Mouse (Mus musculus) liver, adult (tissue): Measurements from ENCODE around the gene Wdr24.

Experiments
- GATA4 ChIP-seq: IDR thresholded peaks from 2 replicates; pipeline ENCODE4 v1.6.1; 2014; ENCODE audit warnings: mild to moderate bottlenecking, low read length; ENCODE audit not compliant: insufficient replicate concordance

Gene Wdr24

DNA sequence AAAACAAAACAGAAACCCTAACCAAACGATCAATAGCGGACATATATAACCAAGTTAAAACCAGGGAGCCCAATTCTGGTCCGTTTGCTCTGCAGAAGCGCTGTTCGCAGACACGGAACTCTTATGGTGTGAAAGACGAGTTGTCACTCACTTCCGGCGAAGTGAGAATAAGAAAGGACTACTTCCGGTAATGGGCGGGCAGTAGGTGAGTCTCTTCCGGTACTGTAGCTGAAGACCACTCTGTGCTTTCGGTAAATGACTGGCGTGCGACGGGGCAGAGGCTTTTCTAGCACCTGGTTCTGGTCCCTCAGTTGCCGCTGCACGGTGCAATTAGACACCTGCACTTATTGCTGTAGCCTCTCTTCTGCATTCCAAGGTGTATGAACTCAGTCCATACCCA is at the start of gene Wdr24:
Gene Wdr24 (plus strand): TSS at position 176 of the 400 bp plus-strand sequence.
- TF ChIP-seq GATA4, result no peak

DNA sequence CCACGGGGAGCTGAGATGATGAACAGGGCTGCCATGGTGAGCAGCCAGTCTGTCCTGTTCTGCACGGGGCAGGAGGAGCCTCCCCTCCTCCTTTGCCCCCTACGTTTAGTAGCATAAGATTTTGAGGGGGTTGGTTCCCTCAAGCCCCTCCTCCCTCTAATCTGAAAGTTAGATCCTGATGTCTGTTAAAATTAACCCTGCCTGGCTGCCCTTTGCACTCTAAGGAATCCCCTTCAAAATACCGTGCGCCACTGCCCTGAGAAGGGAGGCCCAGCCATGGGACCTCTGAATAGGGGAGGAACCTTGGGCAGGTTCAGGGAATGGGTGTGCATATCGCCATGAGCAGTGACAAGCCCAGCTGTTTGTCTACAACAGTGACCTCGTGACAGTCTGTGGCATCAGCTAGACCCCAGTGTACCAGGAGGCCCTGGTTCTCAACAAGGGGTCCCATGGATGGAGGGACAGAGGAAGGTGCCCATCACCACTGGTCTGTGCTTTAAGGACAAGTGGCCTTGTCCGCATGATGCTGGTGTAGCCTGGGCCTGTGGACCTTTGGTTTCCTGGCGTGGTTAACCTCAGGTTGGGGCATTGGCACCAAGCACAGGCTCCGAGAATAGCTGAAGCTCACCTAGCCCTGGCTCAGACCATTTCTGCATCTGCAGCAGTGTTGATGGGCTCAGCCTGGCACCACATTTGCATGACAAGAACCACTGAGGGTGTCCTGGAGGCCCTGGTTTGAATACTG is 47.9 kb upstream of the Wdr24 start:
- no peak for TF ChIP-seq GATA4

DNA sequence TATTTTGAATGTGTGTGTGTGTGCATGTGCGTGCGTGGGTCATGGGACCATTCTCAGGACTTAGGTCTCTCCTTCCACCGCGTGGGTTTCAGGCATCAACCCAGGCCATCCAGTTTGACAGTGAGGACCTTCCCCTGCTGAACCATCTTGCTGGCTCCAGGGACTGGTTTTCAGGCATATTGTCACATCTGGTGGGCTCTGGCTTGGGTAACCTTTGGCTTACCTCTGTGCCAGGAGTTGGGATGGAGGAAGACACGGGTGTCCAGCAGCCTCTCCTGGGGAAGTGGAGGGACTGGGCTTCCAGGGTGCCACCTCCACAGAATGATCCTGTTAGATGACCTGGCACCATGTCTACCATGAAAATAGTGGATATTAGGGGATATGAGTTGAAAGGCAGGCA is 45.5 kb upstream of the Wdr24 start:
- TF ChIP-seq GATA4, result no peak

DNA sequence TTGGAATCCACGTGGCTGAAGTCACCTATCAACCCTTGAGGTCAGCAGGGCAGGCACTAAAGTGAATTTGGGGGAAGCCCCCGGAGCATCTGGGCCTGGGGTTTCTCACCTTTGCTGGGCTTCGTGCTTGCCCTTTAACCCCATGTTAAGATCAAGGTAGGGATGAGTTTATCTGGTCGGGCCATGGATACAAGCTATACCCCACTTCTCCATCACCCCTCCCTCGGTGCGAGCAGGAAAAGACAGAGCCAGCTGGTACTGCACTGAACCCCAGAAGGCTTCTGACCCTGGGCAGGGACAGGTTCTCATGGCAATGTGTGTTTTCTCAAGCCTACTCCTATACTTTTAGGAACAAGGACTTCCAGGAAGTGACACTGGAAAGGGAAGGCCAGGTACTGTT is 42.1 kb upstream of the Wdr24 start:
- no peak for TF ChIP-seq GATA4

DNA sequence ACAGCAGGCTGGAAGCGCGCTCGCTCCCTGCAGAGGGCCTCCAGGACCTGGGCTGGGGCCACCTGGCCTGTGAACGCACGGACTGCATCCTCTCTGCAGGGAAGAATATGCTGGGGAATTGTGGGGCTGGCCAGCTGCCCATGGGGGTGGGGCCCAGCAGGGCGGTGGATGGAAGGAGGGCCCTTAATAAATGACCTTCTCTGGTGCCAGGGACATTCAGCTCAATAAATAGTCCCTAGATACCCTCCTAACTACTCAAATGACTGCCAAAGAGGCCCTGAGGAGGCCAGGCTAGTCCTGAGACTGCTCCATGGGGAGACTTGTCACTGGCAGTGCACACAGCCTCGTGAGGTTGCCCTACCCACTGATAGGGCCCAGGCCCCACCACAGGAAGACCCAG is 40.3 kb upstream of the Wdr24 start:
- TF ChIP-seq GATA4, result no peak

DNA sequence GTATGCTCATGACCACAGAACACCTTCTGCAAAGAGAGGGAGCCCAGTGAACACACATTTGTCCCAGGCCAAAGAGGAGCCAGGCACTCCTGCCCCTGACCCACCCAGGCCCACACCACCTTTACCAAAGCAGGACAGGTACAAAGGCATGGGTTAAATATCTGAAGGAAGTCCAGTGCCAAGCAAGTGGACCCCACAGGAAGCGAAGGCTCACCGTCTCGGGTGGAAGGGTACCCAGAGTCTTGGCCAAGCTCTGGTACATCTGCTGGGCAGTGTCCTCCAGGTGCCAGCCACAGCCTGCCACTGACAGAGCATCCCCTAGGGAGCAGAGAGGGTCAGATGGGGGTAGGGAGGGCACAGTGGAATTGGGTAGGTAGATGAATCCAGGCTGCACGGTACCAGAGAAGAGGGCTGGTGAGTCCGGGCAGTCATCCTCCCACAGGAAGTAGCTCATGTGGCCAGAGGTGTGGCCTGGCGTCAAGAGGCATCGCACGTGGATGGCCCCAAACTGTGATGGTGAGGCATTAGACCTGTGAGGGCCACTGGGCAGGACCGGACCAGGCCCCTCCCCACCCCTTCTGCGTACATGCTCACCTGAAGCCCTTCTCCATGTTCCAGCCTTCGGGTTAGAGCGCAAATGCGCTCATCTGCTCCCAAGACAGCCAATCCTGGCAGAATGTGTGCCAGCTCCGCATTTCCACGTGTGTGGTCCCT is 39.4 kb upstream of the Wdr24 start:
- TF ChIP-seq GATA4, result no peak

DNA sequence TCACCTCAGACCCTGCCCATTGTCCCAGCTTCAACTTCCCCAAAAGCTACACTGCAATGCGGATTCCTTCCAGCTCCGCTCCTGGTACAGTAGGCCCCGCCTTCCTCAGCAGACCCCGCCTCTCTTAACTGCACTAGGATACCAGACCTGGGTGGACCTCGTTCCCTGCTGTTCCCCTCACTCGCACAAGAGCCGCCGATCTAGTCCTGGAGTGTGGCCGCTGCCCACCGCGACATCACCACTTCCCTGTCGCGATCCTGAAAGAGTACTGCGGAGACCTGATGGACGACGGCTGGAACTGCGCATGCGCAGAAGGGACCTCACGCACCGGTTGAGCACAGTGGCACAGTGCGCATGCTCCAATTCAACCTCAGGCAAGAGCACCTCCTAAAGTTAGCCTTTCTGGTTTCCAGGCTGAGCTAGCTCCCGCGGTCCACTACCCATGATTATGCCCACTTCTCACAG is 38.1 kb upstream of the Wdr24 start, which contains the start of gene Haghl:
Gene Haghl (minus strand): TSS at position 393 of the 465 bp plus-strand sequence.
- no peak for TF ChIP-seq GATA4

DNA sequence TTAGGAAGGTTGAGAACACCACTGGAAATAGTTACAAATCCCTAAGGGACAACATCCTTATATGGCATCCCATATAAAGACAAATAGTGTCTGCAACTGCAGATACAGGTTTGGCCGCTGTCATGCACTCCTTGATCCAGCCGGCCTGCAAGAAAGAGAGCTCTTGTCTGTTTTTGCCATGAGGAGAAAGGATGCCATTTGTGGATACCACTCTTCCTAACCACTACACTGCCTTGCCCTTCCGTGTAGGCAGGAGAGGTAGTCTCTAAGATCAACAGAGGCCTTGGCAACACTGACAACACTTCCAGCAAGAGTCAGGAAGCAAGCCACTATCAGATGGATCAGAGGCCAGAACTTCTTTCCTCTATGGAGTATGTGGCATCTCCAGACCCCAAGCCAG is 37.1 kb upstream of the Wdr24 start, which contains the start of gene Ccdc78:
Gene Ccdc78 (plus strand): TSS at position 301 of the 400 bp plus-strand sequence.
- no peak for TF ChIP-seq GATA4

DNA sequence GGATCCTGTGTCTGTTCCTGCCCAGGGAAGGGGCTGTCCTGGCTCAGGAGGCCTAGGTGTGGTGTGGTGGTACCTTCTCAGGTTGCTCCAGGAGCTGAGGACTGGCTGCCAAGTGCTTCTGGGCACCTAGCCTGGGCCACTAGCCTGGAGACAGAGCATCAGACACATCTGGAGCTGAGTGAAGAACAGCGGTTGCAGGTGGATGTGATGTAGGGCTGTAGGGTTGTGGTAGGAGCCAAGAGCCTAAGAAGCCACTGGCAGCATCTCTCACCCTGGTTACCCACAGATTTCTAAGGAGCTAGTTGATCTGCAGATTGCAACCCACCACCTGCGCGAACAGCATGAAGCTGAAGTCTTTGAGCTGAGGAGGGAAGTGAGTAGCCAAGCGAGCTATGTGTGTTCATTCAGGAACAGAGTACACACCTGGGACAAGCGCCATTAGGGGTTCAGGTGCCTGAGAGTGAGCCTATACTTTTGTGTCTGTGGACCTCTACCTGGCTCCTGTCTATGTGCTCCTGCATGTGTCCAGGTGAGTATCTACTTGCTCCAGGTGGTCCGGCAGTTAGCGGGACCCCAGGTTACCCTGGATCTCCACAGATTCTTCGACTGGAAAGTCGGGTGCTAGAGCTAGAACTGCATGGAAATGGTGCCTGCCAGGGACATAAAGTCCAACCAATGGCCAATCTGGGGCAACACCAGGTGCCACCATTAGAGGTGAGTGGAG is 36.5 kb upstream of the Wdr24 start:
- TF ChIP-seq GATA4, result no peak

DNA sequence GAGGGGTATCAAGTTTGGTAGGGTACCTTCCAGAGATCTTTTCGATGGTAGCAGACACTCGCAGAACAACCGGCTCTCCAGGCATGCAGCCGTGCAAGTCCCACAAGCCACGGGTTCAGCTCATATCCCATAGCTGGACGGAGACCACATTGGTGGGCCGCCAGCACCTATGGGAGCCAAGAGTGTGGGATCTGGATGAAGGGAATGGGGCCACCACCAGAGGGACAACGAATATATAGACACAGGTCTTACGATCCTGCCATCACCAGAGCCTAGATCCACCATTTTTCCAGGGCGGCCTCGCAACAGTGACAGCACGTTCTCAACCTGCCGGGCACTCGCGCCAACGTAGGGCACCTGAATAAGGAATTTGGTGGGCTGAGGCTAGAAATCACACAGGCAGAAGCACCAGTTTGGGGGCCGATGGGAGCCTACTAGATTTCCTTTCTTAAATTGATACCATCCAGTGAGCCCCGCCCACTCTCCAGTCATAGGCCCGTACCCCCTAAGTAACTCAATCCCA is 32.0 kb upstream of the Wdr24 start:
- TF ChIP-seq GATA4, result no peak

DNA sequence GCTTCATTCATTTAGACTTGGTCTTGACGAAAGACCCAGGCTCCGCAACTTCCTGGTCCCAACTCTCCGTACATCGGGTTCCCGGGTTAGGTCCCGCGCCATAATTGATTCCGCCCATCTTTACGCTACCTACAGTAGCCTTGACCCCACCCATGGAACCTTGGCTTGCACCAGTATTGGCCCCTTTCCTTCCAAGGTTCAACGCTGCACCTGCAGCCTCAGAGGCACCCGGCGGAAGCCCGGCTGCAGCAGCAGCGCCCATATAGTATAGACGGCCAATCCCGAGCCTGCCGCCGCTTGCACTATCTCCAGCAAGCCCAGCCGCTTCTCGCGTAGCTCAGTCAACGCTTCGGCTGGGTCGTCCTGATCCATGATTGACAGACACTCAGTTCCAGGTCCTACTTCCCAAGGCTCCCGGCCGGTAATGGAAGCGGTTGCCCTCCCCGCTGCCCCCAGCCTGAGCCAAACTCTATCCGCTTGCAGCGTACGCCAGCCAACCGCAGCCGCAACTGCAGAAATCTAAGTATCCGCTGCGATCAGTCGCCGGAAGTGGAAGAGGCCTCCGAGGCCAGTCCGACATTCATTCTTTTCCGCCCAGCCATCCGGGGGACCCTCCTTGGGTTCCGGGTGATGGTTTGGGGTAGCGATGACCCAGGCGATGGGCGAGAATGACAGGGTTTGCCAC is 31.4 kb upstream of the Wdr24 start:
- no peak for TF ChIP-seq GATA4

DNA sequence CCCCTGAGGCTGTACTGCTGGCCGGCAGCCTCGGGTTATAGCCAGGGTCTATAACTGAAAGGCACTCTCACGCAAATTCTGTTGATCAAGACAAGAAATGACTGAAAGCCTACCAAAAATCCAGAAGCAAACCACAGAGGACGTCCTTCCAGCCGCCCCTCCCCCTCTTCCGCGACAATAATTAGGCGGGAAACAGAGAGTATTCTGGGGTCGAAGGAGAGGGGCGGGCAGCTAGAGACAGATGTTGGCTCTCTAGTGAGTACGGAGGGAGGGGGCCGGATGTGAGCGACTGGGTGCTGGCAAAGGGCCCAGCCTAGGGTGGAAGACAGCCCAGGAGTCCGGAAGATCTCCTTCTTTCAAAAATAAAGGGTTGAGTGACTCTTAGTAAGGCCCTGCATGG is 30.8 kb upstream of the Wdr24 start, which contains the start of gene Fam173a:
Gene Fam173a (minus strand): TSS at position 287 of the 400 bp plus-strand sequence.
- no peak for TF ChIP-seq GATA4

DNA sequence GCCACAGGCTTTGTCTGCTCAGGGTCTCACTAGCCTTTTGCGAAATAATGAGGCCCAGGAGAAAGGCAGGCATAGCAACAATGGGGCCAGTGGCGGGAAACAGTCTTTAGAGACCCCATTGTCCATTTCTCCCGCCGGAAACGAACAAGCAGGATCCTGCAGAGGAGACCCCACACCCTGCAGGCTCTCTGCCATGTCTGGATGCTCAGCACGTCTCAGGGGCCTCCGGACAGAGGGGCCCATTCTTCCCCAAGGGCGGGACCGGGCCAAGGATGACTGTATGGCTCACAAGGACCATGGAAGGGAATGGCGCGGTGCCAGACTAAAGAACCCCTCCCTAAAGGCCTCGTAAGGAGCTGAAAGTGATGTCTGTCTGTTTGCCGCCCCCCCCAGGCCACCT is 29.2 kb upstream of the Wdr24 start:
- TF ChIP-seq GATA4, result no peak

DNA sequence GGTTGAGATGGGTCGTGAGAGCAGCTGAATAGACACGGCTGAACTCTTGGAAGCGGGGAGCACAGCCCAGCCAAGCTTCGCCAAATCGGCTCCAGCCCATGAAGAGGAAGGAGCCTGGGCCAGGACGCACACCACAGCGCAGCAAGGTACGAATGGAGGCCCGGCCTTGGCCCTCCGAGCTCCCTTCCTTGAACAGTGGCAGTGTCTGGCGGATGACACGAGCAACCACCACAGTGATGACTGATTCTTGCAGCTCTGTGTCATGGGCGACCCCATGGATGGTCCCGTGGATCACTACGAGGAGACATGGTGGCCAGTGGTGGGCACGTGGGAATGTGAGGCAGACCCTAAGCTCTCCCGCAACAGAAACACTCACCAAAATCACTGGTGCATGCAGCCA is 28.4 kb upstream of the Wdr24 start:
- no peak for TF ChIP-seq GATA4

DNA sequence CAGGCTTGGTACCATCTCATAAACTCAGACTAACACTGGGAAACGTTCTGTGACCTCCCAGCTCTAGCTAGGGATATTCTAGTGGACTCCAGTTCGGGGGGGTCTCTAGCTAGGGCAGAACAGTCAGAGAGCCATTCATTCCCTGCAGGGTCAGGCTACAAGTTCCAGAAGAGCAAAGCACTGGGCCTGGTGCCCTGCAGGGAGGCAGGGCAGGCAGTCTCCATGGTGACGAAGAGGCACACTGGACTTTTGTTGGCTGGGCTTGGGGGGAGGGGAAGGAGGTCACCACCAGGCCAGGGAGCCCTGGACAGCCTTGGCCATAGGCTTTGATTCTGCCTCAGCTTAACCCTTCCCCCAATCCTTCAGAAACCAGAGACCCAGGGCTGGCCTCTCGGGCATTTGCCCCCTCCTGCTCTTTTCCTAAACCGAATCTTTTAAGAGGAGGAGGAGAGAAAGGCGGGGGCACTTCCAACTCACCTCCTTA is 27.8 kb upstream of the Wdr24 start, which contains the start of gene AC134908.4:
Gene AC134908.4 (minus strand): TSS at position 51 of the 484 bp plus-strand sequence.
- TF ChIP-seq GATA4, result no peak
